Mouse (Mus musculus) kidney, embryonic 14.5 days (tissue): Measurements from ENCODE around the gene Recql. TPM values are rescaled to one million over a fixed set of nuclear protein-coding genes. Genes with fewer than 3 reads are reported as not detected.
A peak's percentile ranks its signal among the peaks of the same experiment; 100 is the strongest.
"Not testable (repeated sequence)": the region's sequence is repeated elsewhere in the genome, so short reads cannot be mapped to it uniquely, and the experiment has no call there.

ENCODE experiments used
- ATAC-seq: fragments of 200-750 bp; cut with Nextera tagmentation; 2 replicates; pipeline ENCODE4 v1.8.0; 2017; ENCODE audit warnings: moderate number of reproducible peaks, mild to moderate bottlenecking, moderate TSS enrichment, moderate library complexity; ENCODE audit not compliant: low FRiP score, low TSS enrichment
- H3K27ac ChIP-seq: fragments of 300-500 bp; sonication (generic); 2 replicates; pipeline ENCODE4 v1.5.1; 2014; ENCODE audit warnings: low read depth, mild to moderate bottlenecking, low read length, moderate library complexity, mixed read lengths
- H3K27me3 ChIP-seq: fragments of 300-500 bp; sonication (generic); 2 replicates; pipeline ENCODE4 v1.6.1; 2014; ENCODE audit warnings: mild to moderate bottlenecking, low read length; ENCODE audit not compliant: control insufficient read depth, insufficient read depth
- H3K36me3 ChIP-seq: fragments of 300-500 bp; sonication (generic); 2 replicates; pipeline ENCODE4 v1.6.1; 2014; ENCODE audit warnings: low read length, mixed read lengths; ENCODE audit not compliant: control insufficient read depth, insufficient read depth
- H3K4me1 ChIP-seq: fragments of 300-500 bp; sonication (generic); 2 replicates; pipeline ENCODE4 v1.6.1; 2014; ENCODE audit warnings: low read length, mixed read lengths; ENCODE audit not compliant: control insufficient read depth, insufficient read depth
- H3K4me2 ChIP-seq: fragments of 300-500 bp; sonication (generic); replicated peaks from 2 replicates; pipeline ENCODE4 v1.6.1; 2014; ENCODE audit warnings: low read depth, mild to moderate bottlenecking, low read length
- H3K4me3 ChIP-seq: fragments of 300-500 bp; sonication (generic); 2 replicates; pipeline ENCODE4 v1.5.1; 2014; ENCODE audit warnings: mild to moderate bottlenecking, low read length
- H3K9ac ChIP-seq: fragments of 300-500 bp; sonication (generic); 2 replicates; pipeline ENCODE4 v1.6.1; 2014; ENCODE audit warnings: low read depth, mild to moderate bottlenecking, low read length, moderate library complexity
- H3K9me3 ChIP-seq: fragments of 300-500 bp; sonication (generic); 2 replicates; pipeline ENCODE4 v1.6.1; 2016; ENCODE audit warnings: low read length; ENCODE audit not compliant: control insufficient read depth
- WGBS: fragments of 180-500 bp; shearing (Covaris S2); extraction: QIAGEN DNeasy Blood & Tissue Kit; methylation state at CpG from one replicate; pipeline ENCODE4 v1.1.7; 2014; 5-methylcytosine and 5-hydroxymethylcytosine counted together
- polyA plus RNA-seq: library from polyadenylated mRNA; unstranded; fragments of >200 nt; fragmentation: Nextera tagmentation; extraction: Ambion mirVana; gene quantifications from 2 replicates; pipeline ENCODE4 v1.2.1, GENCODE M21; 2014

Gene Recql
- polyA plus RNA-seq, 1 experiment from 2014 or later: 30.8 TPM

DNA sequence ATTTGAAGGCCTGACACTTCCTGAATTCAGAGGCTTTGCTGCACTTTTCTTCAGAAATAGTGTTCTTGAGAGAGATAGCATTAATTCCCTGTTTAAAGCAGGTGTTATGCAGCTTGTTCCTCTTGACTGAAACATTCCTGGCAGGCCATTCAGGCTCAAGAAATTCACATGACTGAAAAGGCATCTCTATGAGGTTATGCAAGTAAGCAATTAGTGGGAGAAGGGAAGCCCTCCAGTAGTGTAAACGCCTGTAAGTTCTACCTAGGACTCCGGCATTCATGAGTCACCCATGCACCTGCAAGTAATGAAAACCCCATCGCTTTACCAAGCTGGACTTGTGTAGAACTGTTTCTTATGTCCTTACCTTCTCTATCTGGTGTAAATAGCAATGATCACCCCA, 17.3 kb downstream of the Recql start:
- H3K4me2 ChIP-seq: no peak overlapping the region
- H3K9me3 ChIP-seq: no peaks in the 10 kb centered on the region
- H3K36me3 ChIP-seq: peaks cover 31% of the 10 kb centered on the region; the same call in 1 of the 2 replicates
- no peak overlapping the region for H3K4me3 ChIP-seq
- no peak overlapping the region for H3K9ac ChIP-seq
- no peak overlapping the region for H3K27ac ChIP-seq
- no peaks in the 10 kb centered on the region for H3K27me3 ChIP-seq
- no peaks in the 10 kb centered on the region for H3K4me1 ChIP-seq
- no peak for ATAC-seq
- 92% methylated on average over 3 of the region's 3 CpGs for WGBS

- Histone ChIP-seq H3K9ac (no peak overlapping the region), H3K36me3 (peaks cover 34% of the 10 kb centered on the region; the same call in 1 of the 2 replicates), H3K27ac (no peak overlapping the region), H3K27me3 (no peaks in the 10 kb centered on the region), H3K4me3 (no peak overlapping the region), H3K9me3 (no peaks in the 10 kb centered on the region), H3K4me2 (no peak overlapping the region), H3K4me1 (no peaks in the 10 kb centered on the region)
- 85% methylated on average over 3 of the region's 3 CpGs for WGBS
- no peak for ATAC-seq
These were observed 19.3 kb downstream of the Recql start for GRCm38 (mm10) chr6:142367565-142367964.

DNA sequence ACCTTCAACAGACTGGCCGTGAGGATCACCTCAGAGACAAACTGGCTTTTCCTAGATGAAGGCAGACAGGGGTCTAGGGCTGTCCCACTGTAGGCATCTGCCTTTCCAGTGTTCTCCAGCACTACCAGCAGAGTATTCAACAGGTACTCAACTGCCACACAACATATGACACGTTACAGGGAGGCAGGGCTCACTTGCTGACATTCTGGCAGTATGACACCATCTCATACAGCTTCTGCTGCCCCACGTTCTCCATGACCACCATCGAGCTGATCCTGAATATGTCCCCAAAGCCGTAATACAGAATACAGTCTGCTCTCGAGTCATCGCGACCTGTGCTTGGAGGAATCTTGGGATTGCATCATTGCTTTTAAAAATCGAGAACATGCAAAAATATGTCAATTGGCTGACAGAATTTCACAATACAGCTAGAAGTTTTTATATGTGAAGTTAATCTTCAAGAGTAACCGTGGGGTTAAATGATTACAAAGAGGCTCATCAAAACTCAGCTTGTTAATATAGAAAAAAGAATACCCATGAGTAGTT, 20.3 kb downstream of the Recql start:
- Histone ChIP-seq H3K9me3 (no peaks in the 10 kb centered on the region), H3K4me1 (no peaks in the 10 kb centered on the region), H3K4me3 (no peak overlapping the region), H3K27ac (no peak overlapping the region), H3K36me3 (peaks cover 33% of the 10 kb centered on the region), H3K9ac (no peak overlapping the region), H3K27me3 (no peaks in the 10 kb centered on the region), H3K4me2 (no peak overlapping the region)
- 0 out of 2 replicates have a peak, but pooled peaks have one; percentile 8 for ATAC-seq
- 92% methylated on average over 10 of the region's 10 CpGs for WGBS

DNA sequence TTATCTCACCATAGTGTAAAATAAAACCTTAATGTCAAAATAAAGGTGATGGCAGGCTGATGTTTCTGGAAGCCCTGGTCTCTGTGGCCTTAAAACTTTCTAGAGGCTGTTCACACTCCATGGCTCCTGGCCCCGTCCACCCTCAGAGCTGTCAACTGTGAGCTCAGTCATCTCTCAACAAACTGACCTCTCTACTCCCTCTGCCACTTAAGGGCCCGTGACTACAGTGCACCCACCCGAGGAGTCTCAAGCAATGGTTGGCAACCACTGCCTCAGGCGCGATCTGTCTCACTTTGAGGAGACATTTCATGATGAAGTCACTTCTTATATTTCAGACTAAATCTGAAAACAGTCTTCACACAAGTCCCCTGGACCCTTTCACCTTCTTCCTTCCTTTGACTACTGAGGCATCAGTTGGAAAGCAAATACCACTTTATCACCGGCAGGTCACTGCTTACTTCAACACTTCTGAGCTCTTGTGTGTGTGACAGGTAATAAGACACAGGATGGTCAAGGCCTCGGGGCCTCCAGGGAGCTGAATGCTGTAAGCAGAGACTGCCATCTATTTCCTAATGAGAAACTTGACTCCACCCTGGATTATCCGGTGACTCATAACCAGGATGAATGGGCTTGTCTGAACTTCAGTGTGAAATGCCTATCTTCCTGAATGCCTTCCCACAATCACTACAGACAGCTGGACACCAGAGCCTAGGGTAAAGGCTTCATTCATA, 21.0 kb downstream of the Recql start:
- Histone ChIP-seq H3K27ac (no peak overlapping the region), H3K36me3 (peaks cover 38% of the 10 kb centered on the region), H3K4me1 (no peaks in the 10 kb centered on the region), H3K9me3 (no peaks in the 10 kb centered on the region), H3K4me2 (no peak overlapping the region), H3K4me3 (no peak overlapping the region), H3K27me3 (no peaks in the 10 kb centered on the region), H3K9ac (no peak overlapping the region)
- WGBS: 63% methylated on average over 8 of the region's 8 CpGs
- peak; percentile 83 for ATAC-seq

DNA sequence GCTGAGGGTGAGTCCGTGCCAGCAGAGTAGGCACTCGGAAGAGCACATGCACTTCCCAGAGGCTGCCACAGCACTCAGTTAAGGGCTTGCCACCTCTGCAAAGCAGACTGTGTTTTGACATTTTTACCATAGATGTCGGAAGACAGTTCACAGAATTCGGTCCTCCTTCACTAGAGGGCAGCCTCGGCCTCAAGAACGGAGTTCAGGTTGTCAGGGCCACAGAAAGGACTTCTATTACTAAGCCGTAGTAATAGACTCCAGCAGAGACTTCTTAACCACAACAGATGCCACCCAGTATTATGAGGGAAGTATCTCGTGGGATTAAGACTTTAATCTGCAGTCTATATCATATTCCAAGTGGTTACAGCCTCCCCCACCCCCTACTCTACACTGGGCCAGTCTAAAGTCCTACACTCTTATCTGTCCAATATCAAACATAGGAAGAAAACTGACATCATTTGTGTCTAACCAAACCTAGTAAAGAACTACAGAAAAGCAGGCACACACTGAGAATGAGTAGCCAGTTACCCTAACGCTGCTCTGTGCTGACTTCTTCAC, 23.8 kb downstream of the Recql start:
- Histone ChIP-seq H3K4me2 (no peak overlapping the region), H3K36me3 (peaks cover 62% of the 10 kb centered on the region), H3K27ac (no peak overlapping the region), H3K9ac (no peak overlapping the region), H3K27me3 (no peaks in the 10 kb centered on the region), H3K4me1 (no peaks in the 10 kb centered on the region), H3K9me3 (no peaks in the 10 kb centered on the region), H3K4me3 (no peak overlapping the region)
- WGBS: 73% methylated on average over 9 of the region's 9 CpGs
- ATAC-seq: no peak

- Histone ChIP-seq H3K4me2 (no peak overlapping the region), H3K4me3 (no peak overlapping the region), H3K27ac (no peak overlapping the region), H3K9ac (no peak overlapping the region), H3K4me1 (no peaks in the 10 kb centered on the region), H3K27me3 (no peaks in the 10 kb centered on the region), H3K36me3 (peaks cover 70% of the 10 kb centered on the region), H3K9me3 (no peaks in the 10 kb centered on the region)
- 90% methylated on average over 6 of the region's 6 CpGs for WGBS
- ATAC-seq: no peak
These were observed 24.9 kb downstream of the Recql start for GRCm38 (mm10) chr6:142362036-142362435.

DNA sequence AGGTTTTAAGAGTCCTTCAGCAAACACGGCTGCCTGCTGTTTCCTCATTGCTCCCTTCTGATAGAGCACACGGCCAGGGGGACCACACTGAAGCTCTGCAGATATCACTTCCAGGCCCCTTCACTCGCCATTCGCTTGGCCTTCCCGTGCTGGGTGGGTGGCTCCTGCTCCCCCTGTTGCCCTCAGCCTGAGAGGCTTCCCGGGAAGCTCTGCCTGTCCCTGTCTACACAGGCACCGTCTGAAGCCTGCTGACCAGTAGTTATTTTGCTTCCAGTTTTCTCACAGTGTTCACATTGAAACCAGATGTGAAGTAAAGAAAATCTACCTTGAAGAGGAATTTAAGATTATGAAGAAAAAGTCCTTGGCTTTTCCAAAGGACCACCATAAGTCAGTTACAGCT, 29.8 kb downstream of the Recql start:
- WGBS: 79% methylated on average over 7 of the region's 7 CpGs
- no peak overlapping the region for H3K4me2 ChIP-seq
- ATAC-seq: no peak

DNA sequence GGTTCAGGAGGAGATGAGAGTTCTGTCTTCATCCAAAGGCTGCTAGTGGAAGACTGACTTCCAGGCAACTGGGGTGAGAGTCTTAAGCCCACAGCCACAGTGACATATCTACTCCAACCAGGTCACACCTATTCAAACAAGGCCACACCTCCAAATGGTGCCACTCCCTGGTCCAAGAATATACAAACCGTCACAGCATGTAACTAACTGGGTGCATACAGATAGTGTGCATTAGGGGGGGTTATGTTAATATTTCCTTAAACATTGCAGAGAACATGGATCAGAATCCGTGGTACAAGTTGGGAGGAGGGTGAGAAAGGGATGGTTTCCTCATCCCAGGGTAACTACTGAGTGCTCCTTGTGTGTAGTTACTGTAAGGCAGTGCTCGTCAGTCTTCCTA, 34.8 kb downstream of the Recql start:
- H3K27me3 ChIP-seq, H3K4me1 ChIP-seq, H3K9ac ChIP-seq, H3K27ac ChIP-seq, H3K4me2 ChIP-seq, H3K4me3 ChIP-seq, H3K9me3 ChIP-seq, ATAC-seq: not testable (repeated sequence)
- H3K36me3 ChIP-seq: peaks cover 52% of the 10 kb centered on the region
- WGBS: 90% methylated on average over 3 of the region's 3 CpGs

More for the DNA sequence above, 29.8 kb downstream of the Recql start:
- Histone ChIP-seq H3K36me3 (peaks cover 72% of the 10 kb centered on the region), H3K9me3 (no peaks in the 10 kb centered on the region), H3K4me1 (no peaks in the 10 kb centered on the region), H3K9ac (no peak overlapping the region), H3K27me3 (no peaks in the 10 kb centered on the region), H3K4me3 (no peak overlapping the region), H3K27ac (no peak overlapping the region)
